Mouse (Mus musculus): ENCODE measurements around the gene Csnk2a2.

GRCm38 (mm10) chr8:95422193-95422810 lies 67.5 kb downstream of the Csnk2a2 start:
- TF ChIP-seq CTCF (IDR thresholded peaks at IDR 0.05; ENCODE audit: borderline replicate concordance, insufficient read depth, low read depth, low read length): no peak
- TF ChIP-seq POLR2A (IDR thresholded peaks at IDR 0.05; ENCODE audit: borderline replicate concordance, insufficient read depth, low read length): no peak
